8 mouse cellular contexts compared by ENCODE assay signal in the genomic region with DNA sequence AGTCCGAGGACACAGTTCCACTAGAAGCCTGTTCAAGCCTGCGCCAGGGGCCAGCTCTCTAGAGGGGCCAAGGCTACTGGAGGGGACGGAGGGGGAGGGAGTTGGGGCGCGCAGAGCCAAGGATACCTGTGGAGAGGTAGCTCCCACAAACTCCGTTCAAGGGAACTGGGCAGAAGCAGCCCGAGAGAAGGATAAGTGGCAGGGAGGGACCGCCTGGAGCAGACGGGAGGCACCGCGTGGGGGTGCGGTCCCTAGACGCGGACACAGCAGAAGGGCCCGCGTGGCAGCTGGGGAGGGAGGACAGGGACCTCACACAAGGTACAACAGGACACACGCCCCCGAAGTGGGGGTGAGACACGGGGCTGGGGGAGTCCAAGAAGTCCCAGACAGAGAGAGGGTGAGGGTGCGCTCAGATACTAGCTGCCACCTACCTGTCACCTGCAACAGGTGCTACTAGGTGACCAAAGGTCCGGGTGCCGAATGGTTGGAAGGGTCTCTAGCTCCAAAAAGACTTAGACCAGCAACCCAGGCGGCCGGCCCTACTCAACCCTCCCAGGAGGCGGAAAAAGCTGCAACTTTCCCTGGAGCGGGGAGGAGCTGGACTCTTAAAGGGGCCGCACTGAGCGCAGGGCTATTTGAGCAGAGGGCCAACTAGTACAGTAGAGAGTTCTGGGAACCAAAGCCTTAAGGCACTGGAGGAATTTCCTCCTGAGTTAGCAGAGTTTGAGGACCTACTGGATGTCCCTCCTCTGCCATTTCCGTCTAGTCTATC. TPM values are rescaled to one million over a fixed set of nuclear protein-coding genes. Genes with fewer than 3 reads are reported as not detected.
DNase-seq lines count a peak whose midpoint lies in the region; ATAC-seq and TF ChIP-seq lines count a peak whose summit lies in the region.

Gene Sytl4 (minus strand): TSS at position 582 of the 772 bp plus-strand sequence.

- 0 out of 2 replicates have a peak, but pooled peaks cover 2% of the 10 kb centered on the region for H3K27me3 ChIP-seq in hindbrain, embryonic 16.5 days (replicated peaks; ENCODE audit: control insufficient read depth, insufficient read depth, low read length)
- H3K27me3 ChIP-seq in liver, embryonic 12.5 days (replicated peaks) = peaks cover 17% of the 10 kb centered on the region
- no peaks in the 10 kb centered on the region for H3K27me3 ChIP-seq in neural tube, embryonic 11.5 days (ENCODE audit: control insufficient read depth, insufficient read depth, low read length)

- intact Hi-C loops in left cerebral cortex, adult 2 months (cut with DNase I) = no loop called here

- ATAC-seq in hindbrain, embryonic 16.5 days = peak; percentile 50; the same call in 1 of the 2 replicates
- ATAC-seq in liver, embryonic 12.5 days = peak; percentile 35; the same call in 1 of the 2 replicates
- peak; percentile 63; the same call in 1 of the 2 replicates for ATAC-seq in neural tube, embryonic 11.5 days (ENCODE audit: insufficient read depth, low FRiP score, low TSS enrichment)

- H3K27ac ChIP-seq in left cerebral cortex, adult 2 months = no peak within 1 kb of the TSS
- no peak within 1 kb of the TSS for H3K27ac ChIP-seq in hindbrain, embryonic 16.5 days (ENCODE audit: low read depth, low read length)
- no peak within 1 kb of the TSS for H3K27ac ChIP-seq in liver, embryonic 12.5 days
- H3K27ac ChIP-seq in neural tube, embryonic 11.5 days (ENCODE audit: low read depth, low read length) = no peak within 1 kb of the TSS

- H3K9ac ChIP-seq in hindbrain, embryonic 16.5 days (ENCODE audit: low read depth, low read length) = no peak within 1 kb of the TSS
- H3K9ac ChIP-seq in liver, embryonic 12.5 days = no peak within 1 kb of the TSS
- no peak within 1 kb of the TSS for H3K9ac ChIP-seq in neural tube, embryonic 11.5 days (ENCODE audit: low read length)

- no peak for DNase-seq in left cerebral cortex, adult 2 months (ENCODE audit: extremely low spot score in 1 of 2, low spot score in 2 of 2)
- no peak for DNase-seq in left cerebral cortex, adult 9 months (ENCODE audit: low spot score in 2 of 2)
- peak; percentile 10 for DNase-seq in gastrocnemius, postnatal 10 days
- DNase-seq in neural tube, embryonic 11.5 days (ENCODE audit: low spot score) = peak; percentile 38
- no peak for DNase-seq in layer of hippocampus, postnatal 10 days (ENCODE audit: low spot score in 2 of 2)
- no peak for DNase-seq in layer of hippocampus, adult 18-20 months (ENCODE audit: low spot score in 2 of 2)

- no peak for TF ChIP-seq CTCF in left cerebral cortex, adult 2 months (IDR thresholded peaks at IDR 0.05)

- H3K4me1 ChIP-seq in hindbrain, embryonic 16.5 days (ENCODE audit: control insufficient read depth, insufficient read depth, low read depth, low read length) = no peaks in the 10 kb centered on the region
- no peaks in the 10 kb centered on the region for H3K4me1 ChIP-seq in liver, embryonic 12.5 days
- H3K4me1 ChIP-seq in neural tube, embryonic 11.5 days (ENCODE audit: control insufficient read depth, insufficient read depth, low read length) = no peaks in the 10 kb centered on the region

- WGBS in hindbrain, embryonic 16.5 days = 26% methylated on average over 29 of the region's 29 CpGs
- 15% methylated on average over 29 of the region's 29 CpGs for WGBS in liver, embryonic 12.5 days (ENCODE audit: insufficient replicate concordance)
- 18% methylated on average over 27 of the region's 29 CpGs for WGBS in neural tube, embryonic 11.5 days

- H3K4me2 ChIP-seq in hindbrain, embryonic 16.5 days (ENCODE audit: low read length) = peak within 1 kb of the TSS; percentile 61
- peak within 1 kb of the TSS; percentile 64 for H3K4me2 ChIP-seq in liver, embryonic 12.5 days
- H3K4me2 ChIP-seq in neural tube, embryonic 11.5 days (ENCODE audit: low read depth) = peak within 1 kb of the TSS; percentile 64

- H3K36me3 ChIP-seq in hindbrain, embryonic 16.5 days (ENCODE audit: control insufficient read depth, insufficient read depth, low read length) = no peaks in the 10 kb centered on the region
- no peaks in the 10 kb centered on the region for H3K36me3 ChIP-seq in liver, embryonic 12.5 days
- no peaks in the 10 kb centered on the region for H3K36me3 ChIP-seq in neural tube, embryonic 11.5 days (ENCODE audit: control insufficient read depth, insufficient read depth, low read length)

- H3K9me3 ChIP-seq in hindbrain, embryonic 16.5 days (ENCODE audit: control insufficient read depth, low read length) = no peaks in the 10 kb centered on the region
- no peaks in the 10 kb centered on the region for H3K9me3 ChIP-seq in liver, embryonic 12.5 days (replicated peaks)
- no peaks in the 10 kb centered on the region for H3K9me3 ChIP-seq in neural tube, embryonic 11.5 days (ENCODE audit: control insufficient read depth, low read length)

- H3K4me3 ChIP-seq in left cerebral cortex, adult 2 months = peak within 1 kb of the TSS; percentile 16
- peak within 1 kb of the TSS; percentile 36 for H3K4me3 ChIP-seq in hindbrain, embryonic 16.5 days (ENCODE audit: low read length)
- peak within 1 kb of the TSS; percentile 46 for H3K4me3 ChIP-seq in liver, embryonic 12.5 days
- peak within 1 kb of the TSS; percentile 36 for H3K4me3 ChIP-seq in neural tube, embryonic 11.5 days (ENCODE audit: low read depth, low read length)

RNA-seq across cellular contexts. Expression of gene Sytl4, which starts in this region (rescaled TPM):
- under 1 TPM; 0.52 to 0.84 TPM for total RNA-seq in left cerebral cortex, adult 2 months (2021)
- total RNA-seq in gastrocnemius, postnatal 10 days (2021) = 1 to 10 TPM in 1 of 2 experiments, under 1 TPM in 1; 0.80 to 2.0 TPM
- 0.99 and 1.0 TPM in 2 replicates for polyA plus RNA-seq in hindbrain, embryonic 16.5 days (2015; fragmentation: Nextera tagmentation; extraction: Ambion mirVana)
- 1.7 and 2.0 TPM in 2 replicates for polyA plus RNA-seq in liver, embryonic 12.5 days (2016; fragmentation: Nextera tagmentation; extraction: Ambion mirVana)
- 1.7 and 2.5 TPM in 2 replicates for polyA plus RNA-seq in neural tube, embryonic 11.5 days (2014; fragmentation: Nextera tagmentation; extraction: Ambion mirVana)
- 1 to 10 TPM in 1 of 2 experiments, under 1 TPM in 1; 0.32 to 1.0 TPM for total RNA-seq in layer of hippocampus, postnatal 10 days (2021)
- total RNA-seq in layer of hippocampus, adult 18-20 months (2021) = 1 to 10 TPM; 1.1 to 1.7 TPM

Comparison
In these comparisons a context has a peak if more than half of its experiments do, and no peak if none do; other contexts are left out.
1. DNase-seq: peak in gastrocnemius, postnatal 10 days (single experiment) and neural tube, embryonic 11.5 days (single experiment); none in left cerebral cortex, adult 2 months (0 of 2), left cerebral cortex, adult 9 months (0 of 2), layer of hippocampus, postnatal 10 days (0 of 2) and layer of hippocampus, adult 18-20 months (0 of 2).
2. Peak in every context shown above with its lines, with median percentiles within 50 percentile points of each other: H3K4me3 ChIP-seq, ATAC-seq and H3K4me2 ChIP-seq.